Mouse (Mus musculus): ENCODE measurements around the gene Rpl22. TPM values are rescaled to one million over a fixed set of nuclear protein-coding genes. Genes with fewer than 3 reads are reported as not detected.

The Rpl22 gene
- polyA plus RNA-seq, 1 experiment from 2014 or later: 174 TPM

DNA sequence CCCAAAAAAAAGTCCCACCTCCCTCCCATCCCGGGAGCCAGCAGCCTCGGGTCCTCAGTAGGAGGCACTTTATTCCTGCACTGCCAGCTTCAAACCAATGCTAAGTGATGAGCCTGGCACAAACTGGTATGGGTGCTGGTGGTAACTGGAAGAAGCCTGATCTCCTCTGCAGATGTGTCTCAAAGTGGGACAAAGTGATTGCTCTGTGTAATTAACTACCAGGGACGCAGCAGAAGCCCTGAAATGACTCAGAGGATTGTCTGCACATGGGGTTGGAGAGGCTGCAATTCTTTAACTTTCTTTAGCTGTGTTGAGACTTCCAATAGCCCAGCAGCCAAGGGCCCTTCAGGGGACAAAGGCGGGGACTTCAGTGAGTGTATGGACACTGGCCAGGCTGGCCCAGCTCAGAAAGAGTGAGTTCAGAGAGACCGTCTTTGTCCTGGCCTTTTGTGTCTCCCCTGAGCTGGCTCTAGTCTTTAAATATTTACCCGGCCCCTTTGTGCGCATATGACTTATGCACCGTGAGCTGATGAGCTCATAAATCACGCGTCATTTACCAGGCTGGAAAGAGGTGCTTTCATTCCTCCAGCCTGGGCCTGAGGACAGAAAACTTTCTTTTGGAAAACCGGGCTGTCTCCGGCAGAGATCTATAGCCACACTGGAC, 33.3 kb upstream of the Rpl22 start:
- H3K9ac ChIP-seq (replicated peaks; ENCODE audit: low read length): no peak overlapping the region
- H3K27ac ChIP-seq (replicated peaks; ENCODE audit: low read depth, low read length): no peak overlapping the region
- no peak overlapping the region for H3K4me3 ChIP-seq (replicated peaks; ENCODE audit: low read depth, low read length)
- WGBS: 2% methylated on average over 12 of the region's 12 CpGs
- no peak overlapping the region; the same call in 1 of the 2 replicates for H3K4me2 ChIP-seq (ENCODE audit: low read length)
- ATAC-seq (ENCODE audit: low FRiP score, low TSS enrichment): no peak
- H3K36me3 ChIP-seq (ENCODE audit: control insufficient read depth, insufficient read depth, low read length): no peaks in the 10 kb centered on the region
- DNase-seq: no peak
- no peaks in the 10 kb centered on the region for H3K9me3 ChIP-seq (ENCODE audit: control insufficient read depth, low read length)
- H3K27me3 ChIP-seq (ENCODE audit: control insufficient read depth, insufficient read depth, low read length): peaks cover 78% of the 10 kb centered on the region
- peaks cover 38% of the 10 kb centered on the region for H3K4me1 ChIP-seq (ENCODE audit: control insufficient read depth, insufficient read depth, low read length)

DNA sequence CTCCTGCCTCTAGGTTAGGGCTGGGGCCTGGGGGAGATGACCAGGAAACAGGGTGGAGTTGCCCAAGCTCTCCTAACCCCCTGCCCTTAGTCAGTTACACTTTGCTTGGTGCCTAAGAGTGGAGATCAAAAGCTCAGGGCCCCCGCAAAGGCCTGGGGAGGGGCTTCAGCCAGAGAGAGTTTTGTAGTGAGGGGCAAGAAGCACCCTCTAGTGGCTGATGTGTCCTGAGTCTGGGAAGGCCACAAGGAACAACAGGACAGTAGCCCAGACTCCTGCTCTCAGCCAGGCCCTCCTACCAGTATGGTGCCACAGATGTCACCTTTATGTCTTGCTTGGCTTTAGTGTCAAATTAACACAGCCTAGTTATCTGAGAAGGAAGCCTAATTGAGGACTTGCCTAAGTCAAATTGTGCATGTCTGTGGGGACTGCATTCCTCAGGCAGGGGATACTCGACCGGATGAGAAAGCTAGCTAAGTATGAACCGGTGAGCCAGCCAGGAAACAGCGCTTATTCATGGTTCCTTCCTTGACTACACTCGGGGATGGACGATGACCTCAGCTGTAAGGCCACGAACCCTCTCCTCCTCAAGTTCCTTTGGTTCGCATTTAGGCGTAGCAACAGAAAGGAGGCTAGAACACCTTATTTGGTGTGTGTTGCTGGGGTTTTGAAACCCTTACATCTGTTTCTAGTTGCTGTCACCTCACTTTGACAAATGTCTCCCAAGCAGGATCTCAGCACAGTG, 31.2 kb upstream of the Rpl22 start:
- H3K36me3 ChIP-seq (ENCODE audit: control insufficient read depth, insufficient read depth, low read length): no peaks in the 10 kb centered on the region
- no peak overlapping the region for H3K27ac ChIP-seq (replicated peaks; ENCODE audit: low read depth, low read length)
- 63% methylated on average over 10 of the region's 10 CpGs for WGBS
- H3K9me3 ChIP-seq (ENCODE audit: control insufficient read depth, low read length): no peaks in the 10 kb centered on the region
- H3K27me3 ChIP-seq (ENCODE audit: control insufficient read depth, insufficient read depth, low read length): peaks cover 67% of the 10 kb centered on the region
- no peak overlapping the region for H3K4me2 ChIP-seq (ENCODE audit: low read length)
- DNase-seq (no peak), ATAC-seq (ENCODE audit: low FRiP score, low TSS enrichment) (no peak)
- no peak overlapping the region for H3K9ac ChIP-seq (replicated peaks; ENCODE audit: low read length)
- peaks cover 39% of the 10 kb centered on the region for H3K4me1 ChIP-seq (ENCODE audit: control insufficient read depth, insufficient read depth, low read length)
- no peak overlapping the region for H3K4me3 ChIP-seq (replicated peaks; ENCODE audit: low read depth, low read length)

DNA sequence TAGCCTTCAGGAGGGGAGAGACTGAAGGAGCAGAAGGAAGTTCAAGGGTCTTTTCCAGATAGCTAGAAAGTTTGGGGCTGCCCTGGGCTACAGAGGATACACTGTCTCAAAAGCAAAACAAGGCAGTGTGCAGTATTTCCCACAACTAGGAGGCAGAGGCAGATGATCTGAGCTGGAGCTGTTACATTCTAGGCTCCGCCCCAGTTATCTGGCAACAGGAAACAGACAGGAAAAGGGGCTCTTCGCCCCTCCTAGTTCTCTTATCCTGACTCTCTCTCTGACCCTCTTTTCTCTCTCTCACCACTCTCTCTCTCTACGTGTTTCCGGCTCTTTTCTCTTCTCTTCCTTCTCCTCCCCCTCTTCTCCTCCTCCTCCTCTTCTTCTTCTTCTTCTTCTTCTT, 29.6 kb upstream of the Rpl22 start:
- H3K4me1 ChIP-seq (ENCODE audit: control insufficient read depth, insufficient read depth, low read length): peaks cover 28% of the 10 kb centered on the region
- peaks cover 54% of the 10 kb centered on the region for H3K27me3 ChIP-seq (ENCODE audit: control insufficient read depth, insufficient read depth, low read length)
- DNase-seq: no peak
- H3K27ac ChIP-seq (replicated peaks; ENCODE audit: low read depth, low read length): no peak overlapping the region
- 49% methylated on average over 4 of the region's 4 CpGs for WGBS
- no peak overlapping the region for H3K9ac ChIP-seq (replicated peaks; ENCODE audit: low read length)
- no peak for ATAC-seq (ENCODE audit: low FRiP score, low TSS enrichment)
- peaks cover 14% of the 10 kb centered on the region for H3K36me3 ChIP-seq (ENCODE audit: control insufficient read depth, insufficient read depth, low read length)
- no peak overlapping the region for H3K4me2 ChIP-seq (ENCODE audit: low read length)
- no peaks in the 10 kb centered on the region for H3K9me3 ChIP-seq (ENCODE audit: control insufficient read depth, low read length)
- no peak overlapping the region for H3K4me3 ChIP-seq (replicated peaks; ENCODE audit: low read depth, low read length)

DNA sequence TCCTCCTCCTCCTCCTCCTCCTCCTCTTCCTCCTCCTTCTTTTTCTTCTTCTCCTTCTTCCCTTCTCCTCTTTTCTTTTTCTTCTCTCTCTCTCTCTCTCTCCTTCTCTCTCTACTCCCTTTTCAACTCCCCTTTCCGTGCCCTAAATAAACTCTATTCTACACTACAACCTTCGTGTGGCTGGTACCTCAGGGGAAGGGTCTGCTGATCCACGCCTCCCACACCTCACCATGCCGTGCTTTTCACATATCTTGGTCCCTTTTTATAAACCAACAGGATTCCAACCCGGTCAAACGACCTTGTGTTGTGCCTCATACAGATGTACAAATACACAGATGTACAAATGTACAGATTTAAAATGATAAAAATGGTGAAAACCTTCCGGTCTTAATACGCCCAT, 29.2 kb upstream of the Rpl22 start:
- ATAC-seq (ENCODE audit: low FRiP score, low TSS enrichment) (no peak), DNase-seq (no peak)
- H3K4me2 ChIP-seq (ENCODE audit: low read length): peak overlapping the region; percentile 72
- no peaks in the 10 kb centered on the region for H3K9me3 ChIP-seq (ENCODE audit: control insufficient read depth, low read length)
- H3K4me1 ChIP-seq (ENCODE audit: control insufficient read depth, insufficient read depth, low read length): peaks cover 25% of the 10 kb centered on the region
- H3K9ac ChIP-seq (replicated peaks; ENCODE audit: low read length): no peak overlapping the region; the same call in 1 of the 2 replicates
- peak overlapping the region; percentile 89 for H3K4me3 ChIP-seq (replicated peaks; ENCODE audit: low read depth, low read length)
- no peak overlapping the region for H3K27ac ChIP-seq (replicated peaks; ENCODE audit: low read depth, low read length)
- 25% methylated on average over 8 of the region's 8 CpGs for WGBS
- H3K36me3 ChIP-seq (ENCODE audit: control insufficient read depth, insufficient read depth, low read length): peaks cover 18% of the 10 kb centered on the region
- H3K27me3 ChIP-seq (ENCODE audit: control insufficient read depth, insufficient read depth, low read length): peaks cover 49% of the 10 kb centered on the region

DNA sequence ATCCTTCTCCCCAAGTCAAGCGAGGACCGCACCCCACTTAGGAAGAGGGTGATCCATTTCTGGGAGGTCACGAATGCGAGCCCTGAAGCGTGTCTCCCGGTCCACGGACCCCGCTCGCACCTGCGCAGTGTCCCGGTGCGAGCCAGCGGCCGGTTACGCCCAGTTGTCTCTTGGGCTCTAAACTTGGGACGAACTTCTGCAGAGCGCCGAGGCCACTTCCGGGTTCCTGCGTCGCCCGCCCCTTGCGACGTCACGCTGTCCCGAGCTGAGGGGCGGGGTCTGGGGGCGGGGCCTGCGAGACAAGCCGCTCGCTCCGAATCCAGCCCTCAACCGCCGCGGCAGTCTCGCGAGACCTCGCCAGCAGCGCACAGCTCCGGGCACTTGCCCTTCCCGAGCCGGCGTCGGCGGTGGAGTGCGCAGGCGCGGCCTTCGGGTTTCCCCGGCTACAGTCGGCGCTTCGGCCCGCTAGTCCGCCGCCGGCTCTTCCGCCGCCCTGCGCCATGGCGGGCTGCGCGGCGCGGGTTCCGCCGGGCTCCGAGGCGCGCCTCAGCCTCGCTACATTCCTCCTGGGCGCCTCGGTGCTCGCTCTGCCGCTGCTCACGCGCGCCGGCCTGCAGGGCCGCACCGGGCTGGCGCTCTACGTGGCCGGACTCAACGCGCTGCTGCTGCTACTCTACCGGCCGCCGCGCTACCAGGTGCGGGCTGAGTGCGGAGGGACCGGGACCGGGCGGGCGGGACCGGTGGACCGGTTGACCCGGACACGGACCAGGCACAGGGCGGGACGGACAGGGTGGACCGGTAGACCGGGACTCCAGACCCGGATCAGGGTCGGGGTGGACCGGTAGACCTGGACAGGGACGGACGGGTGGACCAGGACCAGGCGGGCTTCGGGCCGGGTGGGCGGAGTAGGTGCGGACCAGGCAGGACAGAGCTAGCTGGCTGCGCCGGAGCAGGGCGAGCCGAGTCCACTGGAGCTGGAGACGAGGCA, 28.4 kb upstream of the Rpl22 start, which contains the start of gene Icmt:
TSS of gene Icmt (plus strand) at position 354 of the 988 bp plus-strand sequence.
- Histone ChIP-seq H3K4me3 (replicated peaks; ENCODE audit: low read depth, low read length) (peak within 1 kb of the TSS; percentile 89), H3K27ac (replicated peaks; ENCODE audit: low read depth, low read length) (peak within 1 kb of the TSS; percentile 79), H3K36me3 (ENCODE audit: control insufficient read depth, insufficient read depth, low read length) (peaks cover 25% of the 10 kb centered on the region), H3K9me3 (ENCODE audit: control insufficient read depth, low read length) (no peaks in the 10 kb centered on the region), H3K4me1 (ENCODE audit: control insufficient read depth, insufficient read depth, low read length) (peaks cover 25% of the 10 kb centered on the region), H3K9ac (replicated peaks; ENCODE audit: low read length) (peak within 1 kb of the TSS; percentile 95), H3K4me2 (ENCODE audit: low read length) (peak within 1 kb of the TSS; percentile 96), H3K27me3 (ENCODE audit: control insufficient read depth, insufficient read depth, low read length) (peaks cover 42% of the 10 kb centered on the region)
- ATAC-seq (ENCODE audit: low FRiP score, low TSS enrichment): peak; percentile 95
- DNase-seq: peak; percentile 100
- under 1% methylated on average over 119 of the region's 119 CpGs for WGBS

DNA sequence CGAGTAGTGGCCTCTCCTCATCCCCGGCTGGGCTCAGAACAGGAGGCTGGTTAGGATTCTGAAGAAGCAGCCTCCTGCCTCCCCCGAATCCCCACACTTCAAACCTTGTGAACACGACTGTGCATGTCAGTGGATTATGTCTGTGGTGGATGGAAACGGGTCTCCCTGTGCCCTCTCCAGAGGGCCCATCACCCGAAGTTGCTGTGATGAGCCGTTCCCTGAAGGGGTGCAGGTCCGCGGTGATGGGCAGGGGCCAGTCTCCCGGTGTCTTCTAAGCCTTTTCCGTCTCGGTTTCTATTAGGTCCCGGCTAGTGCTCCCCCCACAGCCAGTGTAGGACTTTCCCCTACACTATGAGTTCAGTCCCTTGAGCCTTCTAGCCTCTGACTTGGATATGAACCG, 26.7 kb upstream of the Rpl22 start:
- H3K9me3 ChIP-seq (ENCODE audit: control insufficient read depth, low read length): no peaks in the 10 kb centered on the region
- no peak for ATAC-seq (ENCODE audit: low FRiP score, low TSS enrichment)
- H3K4me3 ChIP-seq (replicated peaks; ENCODE audit: low read depth, low read length): no peak overlapping the region
- no peak overlapping the region for H3K27ac ChIP-seq (replicated peaks; ENCODE audit: low read depth, low read length)
- H3K4me2 ChIP-seq (ENCODE audit: low read length): no peak overlapping the region
- H3K9ac ChIP-seq (replicated peaks; ENCODE audit: low read length): no peak overlapping the region; the same call in 1 of the 2 replicates
- peaks cover 25% of the 10 kb centered on the region for H3K27me3 ChIP-seq (ENCODE audit: control insufficient read depth, insufficient read depth, low read length)
- H3K4me1 ChIP-seq (ENCODE audit: control insufficient read depth, insufficient read depth, low read length): peaks cover 16% of the 10 kb centered on the region
- DNase-seq: no peak
- peaks cover 41% of the 10 kb centered on the region for H3K36me3 ChIP-seq (ENCODE audit: control insufficient read depth, insufficient read depth, low read length)
- WGBS: 79% methylated on average over 14 of the region's 14 CpGs

DNA sequence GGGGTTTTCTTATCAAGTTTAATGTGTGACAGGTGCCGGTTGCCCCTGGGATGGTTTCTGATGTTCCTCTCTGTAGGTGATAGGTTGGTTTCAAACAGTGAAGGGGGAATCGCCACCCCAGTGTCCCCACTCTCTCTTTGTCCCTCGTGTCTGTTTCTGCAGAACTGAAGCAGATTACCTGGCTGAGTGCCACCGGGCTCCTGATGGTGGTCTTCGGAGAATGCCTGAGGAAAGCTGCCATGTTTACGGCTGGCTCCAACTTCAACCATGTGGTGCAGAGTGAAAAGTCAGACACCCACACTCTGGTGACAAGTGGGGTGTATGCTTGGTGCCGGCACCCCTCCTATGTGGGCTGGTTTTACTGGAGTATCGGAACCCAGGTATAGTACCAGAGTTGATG, 25.2 kb upstream of the Rpl22 start:
- no peak overlapping the region for H3K27ac ChIP-seq (replicated peaks; ENCODE audit: low read depth, low read length)
- no peak overlapping the region for H3K4me3 ChIP-seq (replicated peaks; ENCODE audit: low read depth, low read length)
- H3K9ac ChIP-seq (replicated peaks; ENCODE audit: low read length): no peak overlapping the region
- 90% methylated on average over 8 of the region's 8 CpGs for WGBS
- no peak for DNase-seq
- no peaks in the 10 kb centered on the region for H3K9me3 ChIP-seq (ENCODE audit: control insufficient read depth, low read length)
- H3K4me2 ChIP-seq (ENCODE audit: low read length): no peak overlapping the region
- peaks cover 57% of the 10 kb centered on the region for H3K36me3 ChIP-seq (ENCODE audit: control insufficient read depth, insufficient read depth, low read length)
- peaks cover 13% of the 10 kb centered on the region for H3K4me1 ChIP-seq (ENCODE audit: control insufficient read depth, insufficient read depth, low read length)
- H3K27me3 ChIP-seq (ENCODE audit: control insufficient read depth, insufficient read depth, low read length): peaks cover 10% of the 10 kb centered on the region; the same call in 1 of the 2 replicates
- ATAC-seq (ENCODE audit: low FRiP score, low TSS enrichment): no peak

DNA sequence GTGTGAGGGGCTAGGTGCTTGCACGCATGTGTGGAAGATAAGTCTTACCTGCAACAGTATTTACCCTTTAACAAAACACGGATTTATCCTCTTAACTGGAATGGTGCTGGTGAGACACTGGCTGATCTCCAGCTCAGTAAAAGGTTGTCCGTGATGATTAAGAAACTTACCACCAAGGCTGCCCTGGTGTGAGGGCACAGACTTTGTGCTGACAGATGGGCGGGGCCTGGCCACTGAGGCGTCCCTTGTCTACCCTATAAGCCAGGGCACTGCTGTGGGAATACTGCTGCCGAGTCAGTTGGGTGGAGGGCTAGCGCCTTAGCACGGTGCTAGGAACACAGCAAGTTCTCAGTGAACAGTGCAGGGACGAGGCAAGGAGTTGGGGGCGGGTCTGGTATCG, 23.5 kb upstream of the Rpl22 start:
- DNase-seq: no peak
- Histone ChIP-seq H3K4me2 (ENCODE audit: low read length) (no peak overlapping the region), H3K36me3 (ENCODE audit: control insufficient read depth, insufficient read depth, low read length) (peaks cover 61% of the 10 kb centered on the region)

More for the DNA sequence above, 23.5 kb upstream of the Rpl22 start:
- H3K9me3 ChIP-seq (ENCODE audit: control insufficient read depth, low read length): no peaks in the 10 kb centered on the region
- H3K4me1 ChIP-seq (ENCODE audit: control insufficient read depth, insufficient read depth, low read length): peaks cover 9% of the 10 kb centered on the region
- H3K27ac ChIP-seq (replicated peaks; ENCODE audit: low read depth, low read length): no peak overlapping the region
- no peak for ATAC-seq (ENCODE audit: low FRiP score, low TSS enrichment)
- 0 out of 2 replicates have a peak, but pooled peaks cover 4% of the 10 kb centered on the region for H3K27me3 ChIP-seq (ENCODE audit: control insufficient read depth, insufficient read depth, low read length)
- 53% methylated on average over 11 of the region's 11 CpGs for WGBS
- H3K4me3 ChIP-seq (replicated peaks; ENCODE audit: low read depth, low read length): no peak overlapping the region
- H3K9ac ChIP-seq (replicated peaks; ENCODE audit: low read length): no peak overlapping the region

All from midbrain, embryonic 14.5 days (tissue).